Mouse (Mus musculus): ENCODE data around the gene Mfn2.

GRCm38 (mm10) chr4:147847614-147848583 is 56.6 kb downstream of the Mfn2 start, which contains the start of gene Zfp933:
- TF ChIP-seq GATA1 (IDR thresholded peaks at IDR 0.05; ENCODE audit: borderline replicate concordance, low read length) (no peak), FLI1 (IDR thresholded peaks at IDR 0.05; ENCODE audit: low read length) (no peak)

Measured in megakaryocyte, embryonic 14.5 days (primary cell).